Mouse (Mus musculus) cerebellum, adult 2 months (tissue): ENCODE measurements around the gene Mrpl53.

Experiments used
- CTCF ChIP-seq: fragments of 200-500 bp; IDR thresholded peaks from 2 replicates; pipeline ENCODE4 v1.5.1; 2011; ENCODE audit warnings: low read depth, mild to moderate bottlenecking, control low read depth, low read length, moderate library complexity, borderline replicate concordance; ENCODE audit not compliant: insufficient read depth
- POLR2A ChIP-seq: fragments of 200-500 bp; IDR thresholded peaks from 2 replicates; pipeline ENCODE4 v1.6.1; 2011; ENCODE audit warnings: low read length, control low read depth, borderline replicate concordance; ENCODE audit not compliant: insufficient read depth

DNA sequence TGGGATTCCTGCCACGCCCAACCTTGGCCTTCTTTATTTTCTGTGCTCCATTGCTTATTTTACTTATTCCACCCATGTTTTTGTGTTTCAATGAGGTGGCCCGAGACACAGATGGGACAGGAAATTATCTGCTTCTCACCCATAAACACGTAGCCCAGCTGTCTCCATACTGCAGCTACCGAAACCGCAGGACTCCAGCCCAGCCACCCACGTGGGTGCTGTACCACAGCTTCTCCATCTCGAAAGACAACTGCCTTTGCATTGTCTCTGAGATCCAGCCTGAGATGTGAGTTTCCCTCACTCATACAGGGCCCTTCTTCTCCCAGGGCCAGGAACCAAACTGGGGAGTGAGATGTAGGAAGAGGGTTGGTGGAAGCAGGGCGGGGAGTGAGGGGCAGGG is 42.8 kb upstream of the Mrpl53 start:
- TF ChIP-seq CTCF (no peak), POLR2A (no peak)
